Mouse (Mus musculus): Measurements from ENCODE around the gene Aldh1a3. TPM values are rescaled to one million over a fixed set of nuclear protein-coding genes. Genes with fewer than 3 reads are reported as not detected.
A peak's percentile ranks its signal among the peaks of the same experiment; 100 is the strongest.

The Aldh1a3 gene
- total and polyA plus RNA-seq, 2 experiments from 2014 or later = 1.4 to 2.2 TPM

- Histone ChIP-seq H3K27me3 (ENCODE audit: control insufficient read depth, insufficient read depth, low read length) (no peaks in the 10 kb centered on the region), H3K9ac (replicated peaks; ENCODE audit: low read depth, low read length) (no peak overlapping the region), H3K4me3 (ENCODE audit: low read depth, low read length) (no peak overlapping the region), H3K27ac (ENCODE audit: low read depth) (peak overlapping the region; percentile 40), H3K36me3 (replicated peaks; ENCODE audit: control insufficient read depth, insufficient read depth, low read length) (0 out of 2 replicates have a peak, but pooled peaks cover 7% of the 10 kb centered on the region), H3K9me3 (replicated peaks; ENCODE audit: control insufficient read depth, low read length) (no peaks in the 10 kb centered on the region), H3K4me1 (ENCODE audit: control insufficient read depth, insufficient read depth) (peaks cover 4% of the 10 kb centered on the region; the same call in 1 of the 2 replicates), H3K4me2 (ENCODE audit: low read depth, low read length) (0 out of 2 replicates have a peak overlapping the region, but pooled peaks have one; percentile 23)
- WGBS = 59% methylated on average over 5 of the region's 5 CpGs
- TF ChIP-seq EP300 (IDR thresholded peaks at IDR 0.05; ENCODE audit: low read depth) (no peak), CTCF (IDR thresholded peaks at IDR 0.05; ENCODE audit: low read depth) (no peak)
- DNase-seq (ENCODE audit: low spot score) (peak; percentile 50), ATAC-seq (ENCODE audit: insufficient read depth, low read depth) (peak; percentile 38; the same call in 1 of the 2 replicates)
These were observed 43.1 kb downstream of the Aldh1a3 start for GRCm38 (mm10) chr7:66384213-66384612.

- TF ChIP-seq CTCF (IDR thresholded peaks at IDR 0.05; ENCODE audit: low read depth) (no peak), EP300 (IDR thresholded peaks at IDR 0.05; ENCODE audit: low read depth) (no peak)
- 74% methylated on average over 10 of the region's 10 CpGs for WGBS
- Histone ChIP-seq H3K4me2 (ENCODE audit: low read depth, low read length) (no peak overlapping the region), H3K9me3 (replicated peaks; ENCODE audit: control insufficient read depth, low read length) (no peaks in the 10 kb centered on the region), H3K4me1 (ENCODE audit: control insufficient read depth, insufficient read depth) (no peaks in the 10 kb centered on the region), H3K27me3 (ENCODE audit: control insufficient read depth, insufficient read depth, low read length) (no peaks in the 10 kb centered on the region), H3K4me3 (ENCODE audit: low read depth, low read length) (no peak overlapping the region), H3K9ac (replicated peaks; ENCODE audit: low read depth, low read length) (no peak overlapping the region), H3K27ac (ENCODE audit: low read depth) (no peak overlapping the region), H3K36me3 (replicated peaks; ENCODE audit: control insufficient read depth, insufficient read depth, low read length) (0 out of 2 replicates have a peak, but pooled peaks cover 7% of the 10 kb centered on the region)
- DNase-seq (ENCODE audit: low spot score) (no peak), ATAC-seq (ENCODE audit: insufficient read depth, low read depth) (no peak)
These were observed 50.8 kb downstream of the Aldh1a3 start for GRCm38 (mm10) chr7:66376560-66376959.

GRCm38 (mm10) chr7:66375736-66376135, 51.6 kb downstream of the Aldh1a3 start:
- 84% methylated on average over 4 of the region's 4 CpGs for WGBS
- Histone ChIP-seq H3K27ac (ENCODE audit: low read depth) (no peak overlapping the region), H3K9ac (replicated peaks; ENCODE audit: low read depth, low read length) (no peak overlapping the region), H3K4me2 (ENCODE audit: low read depth, low read length) (no peak overlapping the region), H3K4me3 (ENCODE audit: low read depth, low read length) (no peak overlapping the region), H3K27me3 (ENCODE audit: control insufficient read depth, insufficient read depth, low read length) (no peaks in the 10 kb centered on the region), H3K4me1 (ENCODE audit: control insufficient read depth, insufficient read depth) (no peaks in the 10 kb centered on the region), H3K9me3 (replicated peaks; ENCODE audit: control insufficient read depth, low read length) (no peaks in the 10 kb centered on the region), H3K36me3 (replicated peaks; ENCODE audit: control insufficient read depth, insufficient read depth, low read length) (0 out of 2 replicates have a peak, but pooled peaks cover 7% of the 10 kb centered on the region)
- DNase-seq (ENCODE audit: low spot score) (no peak), ATAC-seq (ENCODE audit: insufficient read depth, low read depth) (no peak)
- no peak for TF ChIP-seq CTCF (IDR thresholded peaks at IDR 0.05; ENCODE audit: low read depth)
- no peak for TF ChIP-seq EP300 (IDR thresholded peaks at IDR 0.05; ENCODE audit: low read depth)

GRCm38 (mm10) chr7:66373391-66373790, 53.9 kb downstream of the Aldh1a3 start:
- Histone ChIP-seq H3K36me3 (replicated peaks; ENCODE audit: control insufficient read depth, insufficient read depth, low read length) (no peaks in the 10 kb centered on the region), H3K9ac (replicated peaks; ENCODE audit: low read depth, low read length) (no peak overlapping the region), H3K9me3 (replicated peaks; ENCODE audit: control insufficient read depth, low read length) (no peaks in the 10 kb centered on the region), H3K4me3 (ENCODE audit: low read depth, low read length) (no peak overlapping the region), H3K27me3 (ENCODE audit: control insufficient read depth, insufficient read depth, low read length) (no peaks in the 10 kb centered on the region), H3K4me1 (ENCODE audit: control insufficient read depth, insufficient read depth) (no peaks in the 10 kb centered on the region), H3K4me2 (ENCODE audit: low read depth, low read length) (no peak overlapping the region), H3K27ac (ENCODE audit: low read depth) (no peak overlapping the region)
- ATAC-seq (ENCODE audit: insufficient read depth, low read depth) = no peak
- WGBS = 84% methylated on average over 3 of the region's 3 CpGs
- no peak for DNase-seq (ENCODE audit: low spot score)
- TF ChIP-seq CTCF (IDR thresholded peaks at IDR 0.05; ENCODE audit: low read depth) = no peak
- no peak for TF ChIP-seq EP300 (IDR thresholded peaks at IDR 0.05; ENCODE audit: low read depth)

GRCm38 (mm10) chr7:66370970-66371369, 56.3 kb downstream of the Aldh1a3 start:
- WGBS = 86% methylated on average over 6 of the region's 6 CpGs
- Histone ChIP-seq H3K9ac (replicated peaks; ENCODE audit: low read depth, low read length) (no peak overlapping the region), H3K4me3 (ENCODE audit: low read depth, low read length) (no peak overlapping the region), H3K4me2 (ENCODE audit: low read depth, low read length) (no peak overlapping the region), H3K27me3 (ENCODE audit: control insufficient read depth, insufficient read depth, low read length) (no peaks in the 10 kb centered on the region), H3K4me1 (ENCODE audit: control insufficient read depth, insufficient read depth) (no peaks in the 10 kb centered on the region; the same call in 1 of the 2 replicates), H3K36me3 (replicated peaks; ENCODE audit: control insufficient read depth, insufficient read depth, low read length) (no peaks in the 10 kb centered on the region), H3K27ac (ENCODE audit: low read depth) (no peak overlapping the region), H3K9me3 (replicated peaks; ENCODE audit: control insufficient read depth, low read length) (no peaks in the 10 kb centered on the region)
- TF ChIP-seq EP300 (IDR thresholded peaks at IDR 0.05; ENCODE audit: low read depth) (no peak), CTCF (IDR thresholded peaks at IDR 0.05; ENCODE audit: low read depth) (no peak)
- ATAC-seq (ENCODE audit: insufficient read depth, low read depth) = no peak
- DNase-seq (ENCODE audit: low spot score) = no peak

- Histone ChIP-seq H3K36me3 (replicated peaks; ENCODE audit: control insufficient read depth, insufficient read depth, low read length) (no peaks in the 10 kb centered on the region), H3K9me3 (replicated peaks; ENCODE audit: control insufficient read depth, low read length) (no peaks in the 10 kb centered on the region), H3K9ac (replicated peaks; ENCODE audit: low read depth, low read length) (no peak overlapping the region), H3K27me3 (ENCODE audit: control insufficient read depth, insufficient read depth, low read length) (no peaks in the 10 kb centered on the region), H3K4me2 (ENCODE audit: low read depth, low read length) (no peak overlapping the region), H3K4me3 (ENCODE audit: low read depth, low read length) (no peak overlapping the region), H3K4me1 (ENCODE audit: control insufficient read depth, insufficient read depth) (no peaks in the 10 kb centered on the region; the same call in 1 of the 2 replicates), H3K27ac (ENCODE audit: low read depth) (0 out of 2 replicates have a peak overlapping the region, but pooled peaks have one; percentile 27)
- WGBS = 50% methylated on average over 5 of the region's 5 CpGs
- ATAC-seq (ENCODE audit: insufficient read depth, low read depth) (no peak), DNase-seq (ENCODE audit: low spot score) (no peak)
- TF ChIP-seq CTCF (IDR thresholded peaks at IDR 0.05; ENCODE audit: low read depth) (no peak), EP300 (IDR thresholded peaks at IDR 0.05; ENCODE audit: low read depth) (no peak)
These were observed 57.3 kb downstream of the Aldh1a3 start for GRCm38 (mm10) chr7:66369934-66370445.

Measured in heart, postnatal 0 days (tissue).